Mouse (Mus musculus) heart, embryonic 13.5 days (tissue): ENCODE measurements around the gene 2310022B05Rik. TPM values are rescaled to one million over a fixed set of nuclear protein-coding genes. Genes with fewer than 3 reads are reported as not detected.

ENCODE experiments used
- ATAC-seq: fragments of 200-750 bp; cut with Nextera tagmentation; 2 replicates; pipeline ENCODE4 v1.8.0; 2017; ENCODE audit warnings: moderate TSS enrichment; ENCODE audit not compliant: insufficient number of reproducible peaks, low FRiP score, low TSS enrichment; ENCODE audit errors: extremely low read depth
- H3K27ac ChIP-seq: fragments of 300-500 bp; sonication (generic); replicated peaks from 2 replicates; pipeline ENCODE4 v1.5.1; 2015; ENCODE audit warnings: moderate library complexity, mild to moderate bottlenecking, inconsistent platforms
- H3K27me3 ChIP-seq: fragments of 300-500 bp; sonication (generic); replicated peaks from 2 replicates; pipeline ENCODE4 v1.6.1; 2015; ENCODE audit warnings: mild to moderate bottlenecking, inconsistent platforms
- H3K36me3 ChIP-seq: fragments of 300-500 bp; sonication (generic); 2 replicates; pipeline ENCODE4 v1.6.1; 2015; ENCODE audit warnings: mild to moderate bottlenecking, inconsistent platforms
- H3K4me1 ChIP-seq: fragments of 300-500 bp; sonication (generic); 2 replicates; pipeline ENCODE4 v1.6.1; 2015; ENCODE audit warnings: inconsistent platforms
- H3K4me2 ChIP-seq: fragments of 300-500 bp; sonication (generic); 2 replicates; pipeline ENCODE4 v1.6.1; 2015; ENCODE audit warnings: inconsistent platforms, mild to moderate bottlenecking, moderate library complexity
- H3K4me3 ChIP-seq: fragments of 300-500 bp; sonication (generic); 2 replicates; pipeline ENCODE4 v1.5.1; 2015; ENCODE audit warnings: moderate library complexity, mild to moderate bottlenecking, inconsistent platforms
- H3K9ac ChIP-seq: fragments of 300-500 bp; sonication (generic); 2 replicates; pipeline ENCODE4 v1.6.1; 2015; ENCODE audit warnings: inconsistent platforms, mild to moderate bottlenecking, moderate library complexity
- H3K9me3 ChIP-seq: fragments of 300-500 bp; sonication (generic); 2 replicates; pipeline ENCODE4 v1.6.1; 2016; ENCODE audit warnings: inconsistent platforms
- WGBS: fragments of 180-500 bp; shearing (Covaris S2); methylation state at CpG from one replicate; pipeline ENCODE4 v1.1.7; 2015; ENCODE audit warnings: mixed read lengths; 5-methylcytosine and 5-hydroxymethylcytosine counted together
- polyA plus RNA-seq: library from polyadenylated mRNA; unstranded; fragments of >200 nt; fragmentation: Nextera tagmentation; extraction: Ambion mirVana; gene quantifications from 2 replicates; pipeline ENCODE4 v1.2.1, GENCODE M21; 2015

2310022B05Rik gene
- polyA plus RNA-seq, 1 experiment from 2014 or later, result 37.8 TPM

GRCm38 (mm10) chr8:124608239-124608971 lies 54.8 kb downstream of the 2310022B05Rik start:
- Histone ChIP-seq H3K4me2 (no peak overlapping the region), H3K36me3 (no peaks in the 10 kb centered on the region), H3K4me1 (no peaks in the 10 kb centered on the region), H3K4me3 (no peak overlapping the region), H3K9me3 (no peaks in the 10 kb centered on the region), H3K27me3 (peaks cover 31% of the 10 kb centered on the region), H3K9ac (no peak overlapping the region), H3K27ac (no peak overlapping the region)
- 58% methylated on average over 13 of the region's 13 CpGs for WGBS
- no peak for ATAC-seq

GRCm38 (mm10) chr8:124604066-124604465 lies 59.1 kb downstream of the 2310022B05Rik start:
- 58% methylated on average over 5 of the region's 5 CpGs for WGBS
- no peak for ATAC-seq

GRCm38 (mm10) chr8:124589393-124589792 lies 73.8 kb downstream of the 2310022B05Rik start:
- WGBS, result 67% methylated on average over 4 of the region's 4 CpGs
- no peak overlapping the region for H3K27ac ChIP-seq

More at GRCm38 (mm10) chr8:124604066-124604465, 59.1 kb downstream of the 2310022B05Rik start:
- no peaks in the 10 kb centered on the region for H3K4me1 ChIP-seq
- no peak overlapping the region for H3K4me2 ChIP-seq
- no peak overlapping the region for H3K9ac ChIP-seq
- H3K4me3 ChIP-seq, result no peak overlapping the region
- no peak overlapping the region for H3K27ac ChIP-seq
- no peaks in the 10 kb centered on the region for H3K9me3 ChIP-seq
- H3K36me3 ChIP-seq, result no peaks in the 10 kb centered on the region
- peaks cover 30% of the 10 kb centered on the region for H3K27me3 ChIP-seq

GRCm38 (mm10) chr8:124586556-124586955 lies 76.6 kb downstream of the 2310022B05Rik start:
- ATAC-seq, result no peak
- H3K4me1 ChIP-seq, result peaks cover 15% of the 10 kb centered on the region
- 77% methylated on average over 2 of the region's 2 CpGs for WGBS
- peak overlapping the region; percentile 33 for H3K9ac ChIP-seq
- H3K27me3 ChIP-seq, result no peaks in the 10 kb centered on the region; the same call in 1 of the 2 replicates
- no peaks in the 10 kb centered on the region for H3K36me3 ChIP-seq
- H3K4me2 ChIP-seq, result no peak overlapping the region
- H3K4me3 ChIP-seq, result no peak overlapping the region
- H3K27ac ChIP-seq, result 0 out of 2 replicates have a peak overlapping the region, but pooled peaks have one; percentile 3
- no peaks in the 10 kb centered on the region for H3K9me3 ChIP-seq

More at GRCm38 (mm10) chr8:124589393-124589792, 73.8 kb downstream of the 2310022B05Rik start:
- Histone ChIP-seq H3K4me2 (no peak overlapping the region), H3K4me3 (no peak overlapping the region), H3K9me3 (no peaks in the 10 kb centered on the region), H3K27me3 (no peaks in the 10 kb centered on the region; the same call in 1 of the 2 replicates), H3K9ac (no peak overlapping the region), H3K36me3 (no peaks in the 10 kb centered on the region), H3K4me1 (peaks cover 15% of the 10 kb centered on the region)
- no peak for ATAC-seq

Other genes starting within 250 kb of the 2310022B05Rik start
- gene Pgbd5, start 223.7 kb downstream of the 2310022B05Rik start, polyA plus RNA-seq, result 1.8 and 2.0 TPM in 2 replicates
- 20.5 and 20.7 TPM in 2 replicates for gene Cog2, start 142.6 kb downstream of the 2310022B05Rik start, polyA plus RNA-seq
- gene Agt, start 93.7 kb downstream of the 2310022B05Rik start, polyA plus RNA-seq, result 0.88 and 2.8 TPM in 2 replicates
- 0.08 and 0.69 TPM in 2 replicates for gene Capn9, start 87.3 kb downstream of the 2310022B05Rik start, polyA plus RNA-seq
- gene Ttc13, start 58.6 kb upstream of the 2310022B05Rik start, polyA plus RNA-seq, result 27.0 and 28.2 TPM in 2 replicates
- 14.0 and 17.2 TPM in 2 replicates for gene Arv1, start 58.8 kb upstream of the 2310022B05Rik start, polyA plus RNA-seq
- 2.2 and 2.4 TPM in 2 replicates for gene Fam89a, start 88.5 kb upstream of the 2310022B05Rik start, polyA plus RNA-seq
- 0.16 and 0.17 TPM in 2 replicates for gene Trim67, start 129.7 kb upstream of the 2310022B05Rik start, polyA plus RNA-seq
- gene Gnpat, start 199.7 kb upstream of the 2310022B05Rik start, polyA plus RNA-seq, result 94.8 and 101 TPM in 2 replicates
- gene 2810004N23Rik, start 199.8 kb upstream of the 2310022B05Rik start, polyA plus RNA-seq, result 47.8 and 52.9 TPM in 2 replicates
- gene Exoc8, start 234.3 kb upstream of the 2310022B05Rik start, polyA plus RNA-seq, result 5.9 and 6.2 TPM in 2 replicates
- 6.8 and 7.1 TPM in 2 replicates for gene Sprtn, start 234.5 kb upstream of the 2310022B05Rik start, polyA plus RNA-seq